Mouse (Mus musculus): ENCODE data around the gene Itih3. TPM values are rescaled to one million over a fixed set of nuclear protein-coding genes. Genes with fewer than 3 reads are reported as not detected.

The Itih3 gene
- polyA plus RNA-seq, 1 experiment from 2014 or later = 1.6 TPM

Other genes with a start within 250 kb of the Itih3 start
- 7.8 and 10.3 TPM in 2 replicates for gene Sfmbt1, start 208.9 kb downstream of the Itih3 start, polyA plus RNA-seq (2015; fragmentation: Nextera tagmentation; extraction: Ambion mirVana)
- 12.7 and 14.2 TPM in 2 replicates for gene Tmem110, start 98.2 kb downstream of the Itih3 start, polyA plus RNA-seq (2015; fragmentation: Nextera tagmentation; extraction: Ambion mirVana)
- 3.9 and 4.3 TPM in 2 replicates for gene Mustn1, start 44.6 kb downstream of the Itih3 start, polyA plus RNA-seq (2015; fragmentation: Nextera tagmentation; extraction: Ambion mirVana)
- gene Itih4, start 37.3 kb downstream of the Itih3 start, polyA plus RNA-seq (2015; fragmentation: Nextera tagmentation; extraction: Ambion mirVana) = 0.52 and 1.5 TPM in 2 replicates
- 0.05 and 0.22 TPM in 2 replicates for gene Itih1, start 19.5 kb upstream of the Itih3 start, polyA plus RNA-seq (2015; fragmentation: Nextera tagmentation; extraction: Ambion mirVana)
- gene Nek4, start 27.6 kb upstream of the Itih3 start, polyA plus RNA-seq (2015; fragmentation: Nextera tagmentation; extraction: Ambion mirVana) = 5.4 and 7.3 TPM in 2 replicates
- gene Glt8d1, start 77.6 kb upstream of the Itih3 start, polyA plus RNA-seq (2015; fragmentation: Nextera tagmentation; extraction: Ambion mirVana) = 45.2 and 46.8 TPM in 2 replicates
- 310 and 368 TPM in 2 replicates for gene Spcs1, start 77.9 kb upstream of the Itih3 start, polyA plus RNA-seq (2015; fragmentation: Nextera tagmentation; extraction: Ambion mirVana)
- 91.4 and 101 TPM in 2 replicates for gene Pbrm1, start 95.4 kb upstream of the Itih3 start, polyA plus RNA-seq (2015; fragmentation: Nextera tagmentation; extraction: Ambion mirVana)
- 54.2 and 55.1 TPM in 2 replicates for gene Gnl3, start 95.4 kb upstream of the Itih3 start, polyA plus RNA-seq (2015; fragmentation: Nextera tagmentation; extraction: Ambion mirVana)
- gene Smim4, start 205.2 kb upstream of the Itih3 start, polyA plus RNA-seq (2015; fragmentation: Nextera tagmentation; extraction: Ambion mirVana) = 75.6 and 94.1 TPM in 2 replicates
- gene Nt5dc2, start 207.3 kb upstream of the Itih3 start, polyA plus RNA-seq (2015; fragmentation: Nextera tagmentation; extraction: Ambion mirVana) = 278 and 339 TPM in 2 replicates
- 43.7 and 46.8 TPM in 2 replicates for gene Stab1, start 244.9 kb upstream of the Itih3 start, polyA plus RNA-seq (2015; fragmentation: Nextera tagmentation; extraction: Ambion mirVana)

Measured in heart, embryonic 15.5 days (tissue).